Mouse (Mus musculus): ENCODE results near the gene Lyrm4. TPM values are rescaled to one million over a fixed set of nuclear protein-coding genes. Genes with fewer than 3 reads are reported as not detected.

The Lyrm4 gene
- polyA plus RNA-seq (2014; fragmentation: Illumina TruSeq; extraction: RNeasy Lipid Tissue Mini Kit (QIAGEN cat#74804); ENCODE audit: low read depth, low replicate concordance) = 15.0 TPM

DNA sequence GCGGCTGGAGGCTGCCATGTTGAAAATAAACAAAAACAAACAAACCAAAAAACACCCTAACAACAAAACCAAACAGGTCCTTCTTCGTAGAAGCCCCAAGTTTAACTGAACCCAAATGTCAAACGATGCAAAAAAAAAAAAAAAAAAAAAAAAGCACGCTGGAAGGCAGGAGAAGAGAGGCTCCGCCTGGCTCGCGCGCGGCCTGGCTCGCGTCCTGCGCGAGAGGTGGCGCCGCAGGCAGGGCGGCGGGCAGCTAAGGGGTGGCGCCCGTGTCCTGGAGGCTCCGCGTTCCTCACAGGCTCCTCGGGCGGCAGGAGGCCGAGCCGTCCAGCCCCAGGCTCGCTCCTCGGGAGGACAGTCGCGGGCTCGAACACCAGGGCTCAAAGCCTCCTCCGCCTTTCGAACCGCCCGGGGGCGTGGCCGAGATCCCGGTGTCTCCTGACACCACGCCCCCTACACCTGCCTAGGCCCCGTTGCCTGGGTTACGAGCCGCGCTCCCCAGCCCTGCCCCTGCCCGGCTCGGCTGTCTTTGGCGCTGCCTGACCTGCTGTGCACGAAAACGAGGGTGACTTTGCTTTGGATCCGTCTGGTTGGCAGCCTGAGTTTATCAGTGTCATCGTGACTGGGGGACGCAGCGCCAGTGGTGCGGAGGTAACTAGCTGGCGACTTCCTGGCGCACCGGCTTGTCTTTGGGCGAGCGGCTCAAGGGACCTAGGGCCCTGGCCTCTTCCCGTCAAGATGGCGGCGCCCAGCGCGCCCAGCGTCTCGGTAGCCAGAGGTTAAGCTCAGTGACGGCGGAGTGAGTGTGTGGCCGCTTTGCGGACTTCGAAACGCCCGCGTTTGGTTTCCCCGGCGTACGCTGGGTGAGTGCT lies at the start of gene Lyrm4, which contains the start of gene Fars2:
TSS of gene Lyrm4 (minus strand) at position 384 of the 872 bp plus-strand sequence.
TSS of gene Fars2 (plus strand) at position 270 of the 872 bp plus-strand sequence.

DNA sequence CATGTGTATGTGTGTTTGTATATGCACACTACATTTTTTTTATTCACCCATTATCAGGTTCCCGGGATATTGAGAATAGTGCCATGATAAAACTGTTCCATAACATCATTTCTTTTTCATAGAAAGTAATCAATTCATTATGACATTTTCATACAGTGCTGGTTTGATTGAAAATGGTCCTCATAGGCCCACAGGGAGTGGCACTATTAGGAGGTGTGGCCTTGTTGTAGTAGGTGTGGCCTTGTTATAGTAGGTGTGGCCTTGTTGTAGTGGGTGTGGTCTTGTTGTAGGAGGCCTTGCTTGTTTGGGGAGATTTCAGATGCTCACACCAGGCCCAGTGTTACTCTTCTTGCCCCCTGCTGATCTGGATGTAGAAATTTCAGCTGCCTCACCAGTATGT lies 158.8 kb downstream of the Lyrm4 start, which contains the start of gene Ppp1r3g:
TSS of gene Ppp1r3g (plus strand) at position 301 of the 400 bp plus-strand sequence.

Other genes starting within 250 kb of the Lyrm4 start
- 5.7 TPM for gene Rpp40, start 211.2 kb downstream of the Lyrm4 start, polyA plus RNA-seq (2014; fragmentation: Illumina TruSeq; extraction: RNeasy Lipid Tissue Mini Kit (QIAGEN cat#74804); ENCODE audit: low read depth, low replicate concordance)
- not detected for gene Ppp1r3g, start 158.7 kb downstream of the Lyrm4 start, polyA plus RNA-seq (2014; fragmentation: Illumina TruSeq; extraction: RNeasy Lipid Tissue Mini Kit (QIAGEN cat#74804); ENCODE audit: low read depth, low replicate concordance)
- gene Fars2, start 114 bp downstream of the Lyrm4 start, polyA plus RNA-seq (2014; fragmentation: Illumina TruSeq; extraction: RNeasy Lipid Tissue Mini Kit (QIAGEN cat#74804); ENCODE audit: low read depth, low replicate concordance) = 22.2 TPM